Mouse (Mus musculus) small intestine, adult 2 months (tissue): Measurements from ENCODE around the gene Fam167b.

Experiments used
- CTCF ChIP-seq: fragments of 200-500 bp; IDR thresholded peaks from 2 replicates; pipeline ENCODE4 v1.5.1; 2012; ENCODE audit warnings: low read depth, mild to moderate bottlenecking, control low read depth, inconsistent platforms, low read length, moderate library complexity, mixed read lengths; ENCODE audit not compliant: insufficient replicate concordance, insufficient read length; ENCODE audit errors: extremely low read depth
- POLR2A ChIP-seq: fragments of 200-500 bp; IDR thresholded peaks from 2 replicates; pipeline ENCODE4 v1.6.1; 2012; ENCODE audit warnings: low read depth, mild to moderate bottlenecking, control low read depth, inconsistent platforms, low read length, moderate library complexity

GRCm38 (mm10) chr4:129557256-129557808, 21.0 kb downstream of the Fam167b start:
- no peak for TF ChIP-seq CTCF
- no peak for TF ChIP-seq POLR2A
